Mouse (Mus musculus): ENCODE results near the gene Dnah7a.
"Not testable (repeated sequence)": the region's sequence is repeated elsewhere in the genome, so short reads cannot be mapped to it uniquely, and the experiment has no call there.

Gene Dnah7a

DNA sequence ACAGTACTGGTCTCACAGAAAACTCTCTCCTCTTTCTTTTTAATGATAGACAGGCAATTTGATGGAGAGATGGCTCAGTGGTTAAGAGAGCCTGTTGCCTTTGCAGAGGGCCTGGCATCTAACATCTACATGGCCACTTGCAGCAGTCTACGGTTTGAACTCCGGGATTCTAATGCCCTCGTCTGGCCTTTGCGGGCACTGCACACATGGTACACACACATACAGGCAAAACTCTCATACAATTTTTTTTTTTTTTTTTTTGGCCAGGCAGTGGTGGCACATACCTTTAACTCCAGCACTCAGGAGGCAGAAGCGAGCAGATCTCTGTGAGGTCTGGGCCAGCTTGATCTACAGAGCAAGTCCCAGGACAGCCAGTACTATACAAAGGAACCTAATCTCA lies 2.4 kb downstream of the Dnah7a start:
- DNase-seq (ENCODE audit: inconsistent ontology term): no peak

DNA sequence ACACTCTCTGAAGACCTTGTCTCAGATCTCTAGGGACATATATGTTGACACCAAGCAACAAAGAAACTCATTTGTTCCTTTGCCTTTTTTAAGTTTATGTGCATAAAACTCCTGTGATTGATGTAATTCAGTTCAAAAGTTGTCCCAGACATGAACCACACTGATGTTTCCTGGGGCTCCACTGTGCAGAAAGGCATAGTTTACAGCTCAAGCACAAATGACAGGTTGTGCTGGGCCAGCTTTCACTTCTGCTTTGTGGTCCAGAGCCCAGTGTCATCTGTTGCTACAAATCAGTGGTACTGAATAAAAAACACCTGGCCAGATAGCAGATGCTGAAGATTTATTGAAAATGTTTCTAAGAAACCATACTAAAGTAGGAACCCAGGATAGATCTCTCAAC lies 42.3 kb downstream of the Dnah7a start:
- not testable (repeated sequence) for DNase-seq (ENCODE audit: inconsistent ontology term)

DNA sequence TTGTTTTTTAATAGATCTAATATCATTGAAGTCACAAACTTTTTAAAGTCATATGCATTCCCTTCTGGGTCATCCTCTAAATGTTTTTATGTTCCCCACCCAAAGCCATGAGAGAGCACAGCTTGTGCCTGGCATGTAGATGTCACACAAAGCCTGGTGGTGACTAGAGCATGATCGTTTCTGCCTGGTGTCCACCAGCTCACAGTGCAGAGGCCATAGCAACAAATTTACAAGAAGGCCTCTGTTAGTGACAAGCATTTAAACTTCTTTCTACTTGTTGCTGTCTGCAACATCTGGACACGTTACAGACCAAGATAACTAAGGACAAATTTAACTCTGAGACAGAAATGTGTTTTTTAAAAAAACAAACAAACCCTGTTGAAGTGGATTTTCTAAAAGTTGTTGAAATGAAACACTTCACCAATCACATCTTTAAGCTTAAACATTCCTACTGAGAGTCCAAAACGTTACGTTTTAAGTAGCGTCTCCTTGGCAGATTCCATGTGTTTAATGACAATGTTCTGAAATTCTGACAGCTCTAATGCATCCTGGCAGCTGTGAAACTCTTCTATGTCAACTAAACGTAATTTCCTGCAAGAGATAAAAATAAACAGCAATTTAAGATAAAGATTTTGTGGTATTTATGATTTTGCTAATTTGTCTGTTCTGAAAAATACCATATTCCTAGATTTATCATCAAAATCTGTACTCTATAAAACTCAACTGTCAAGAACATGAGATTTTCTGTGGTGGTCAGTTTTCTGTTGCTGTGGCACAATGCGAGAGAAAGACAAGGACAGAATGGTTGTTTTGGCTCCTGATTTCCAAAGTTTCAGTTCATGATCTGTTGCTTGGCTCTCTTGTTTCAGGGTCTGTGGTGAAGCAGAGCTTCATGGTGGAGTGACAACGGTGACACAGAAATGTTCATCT lies 66.5 kb downstream of the Dnah7a start:
- no peak for DNase-seq (ENCODE audit: inconsistent ontology term)

DNA sequence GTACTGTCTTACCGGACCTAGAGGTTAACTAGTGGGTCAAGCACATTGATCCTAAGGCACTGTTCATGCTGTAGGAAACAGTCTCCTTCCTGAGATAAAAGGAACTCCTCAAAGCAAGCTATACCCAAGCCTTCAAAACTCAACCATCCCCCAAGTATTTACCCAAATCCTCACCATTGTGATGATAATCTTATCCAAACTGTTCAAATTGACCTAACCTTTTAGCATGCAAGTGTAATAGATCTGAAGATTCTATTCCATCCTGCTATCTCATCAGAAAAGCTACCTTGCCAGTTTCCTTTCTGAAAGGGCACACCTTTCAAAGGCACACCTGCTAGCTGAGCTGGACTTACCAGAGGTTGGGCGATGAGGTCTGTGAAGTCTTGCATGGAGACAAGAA lies 70.9 kb downstream of the Dnah7a start:
- not testable (repeated sequence) for DNase-seq (ENCODE audit: inconsistent ontology term)

DNA sequence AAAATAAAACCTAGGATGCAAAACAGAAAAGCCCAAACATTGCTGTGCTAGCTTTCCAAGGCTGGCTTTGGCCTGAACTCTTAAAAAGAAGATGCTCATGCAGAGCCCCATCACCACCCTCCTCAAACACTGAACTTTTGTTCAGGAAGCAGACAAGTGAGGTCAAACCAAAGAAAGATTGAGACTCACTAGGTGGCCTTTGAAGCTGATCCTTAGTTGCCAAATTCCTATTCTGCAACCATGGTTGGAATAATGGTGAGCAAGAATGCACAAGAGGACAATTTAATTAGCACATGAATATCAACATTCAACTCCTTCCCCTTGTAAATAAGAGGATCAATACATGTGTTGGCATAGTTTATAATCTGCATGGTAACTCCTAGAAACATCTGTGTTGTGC lies 74.5 kb downstream of the Dnah7a start:
- not testable (repeated sequence) for DNase-seq (ENCODE audit: inconsistent ontology term)

DNA sequence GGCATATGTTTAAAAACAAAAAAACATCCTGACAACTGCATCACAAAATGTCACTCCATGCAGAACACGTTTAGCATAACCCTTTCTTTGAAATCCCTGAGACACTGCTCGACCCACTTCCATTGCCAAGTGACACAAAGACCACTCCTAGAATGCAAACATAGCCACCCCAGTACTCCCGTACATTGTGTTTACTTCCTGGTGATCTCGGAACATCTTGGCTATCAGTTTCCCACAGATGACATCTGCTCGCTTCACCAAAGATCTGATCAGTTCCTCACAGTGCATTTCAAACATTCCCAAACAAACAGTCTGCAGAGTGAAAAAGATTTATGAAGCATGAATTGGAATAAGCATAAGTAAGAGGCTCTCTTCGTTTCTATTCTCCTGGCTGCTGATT lies 76.6 kb downstream of the Dnah7a start:
- DNase-seq (ENCODE audit: inconsistent ontology term): no peak

DNA sequence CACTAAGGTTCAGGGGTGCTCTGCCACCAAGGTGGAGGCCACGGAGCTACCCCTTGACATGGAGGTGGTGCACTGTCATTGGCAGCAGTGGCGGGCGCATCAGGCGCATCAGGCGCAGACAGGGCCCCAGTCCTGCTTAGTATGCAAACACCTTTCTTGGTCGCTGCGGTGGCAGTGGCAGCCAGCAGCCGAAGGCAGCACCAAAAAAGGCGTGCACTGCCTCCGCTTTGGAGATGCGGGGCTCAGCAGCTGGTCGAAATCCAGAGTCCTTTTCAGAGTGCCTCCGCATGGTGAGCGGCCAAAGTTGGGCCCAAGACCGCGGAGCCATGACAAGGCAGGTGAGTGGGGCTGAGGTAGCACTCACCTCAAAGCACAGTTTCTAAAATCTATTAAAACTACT lies 93.1 kb downstream of the Dnah7a start:
- DNase-seq (ENCODE audit: inconsistent ontology term): no peak

DNA sequence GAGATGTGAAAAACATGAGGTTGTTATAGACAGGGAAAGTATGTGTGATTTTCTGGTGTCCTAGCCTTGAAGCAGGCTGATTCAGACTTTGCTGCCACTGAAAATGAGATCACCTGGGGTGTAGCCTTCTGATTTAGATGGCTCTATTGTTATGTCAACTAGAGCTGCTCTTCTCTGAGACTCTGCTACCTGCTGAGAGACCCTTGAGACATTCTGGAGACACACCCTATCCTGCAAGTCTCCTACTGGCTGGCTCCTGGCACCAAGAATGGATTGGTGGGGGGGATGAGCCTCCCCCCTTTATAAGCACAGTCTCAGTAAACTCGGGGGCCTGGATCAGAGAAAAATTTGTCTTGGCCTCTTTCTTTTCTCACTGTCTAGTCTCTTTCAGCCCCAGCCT lies 125.3 kb downstream of the Dnah7a start:
- not testable (repeated sequence) for DNase-seq (ENCODE audit: inconsistent ontology term)

DNA sequence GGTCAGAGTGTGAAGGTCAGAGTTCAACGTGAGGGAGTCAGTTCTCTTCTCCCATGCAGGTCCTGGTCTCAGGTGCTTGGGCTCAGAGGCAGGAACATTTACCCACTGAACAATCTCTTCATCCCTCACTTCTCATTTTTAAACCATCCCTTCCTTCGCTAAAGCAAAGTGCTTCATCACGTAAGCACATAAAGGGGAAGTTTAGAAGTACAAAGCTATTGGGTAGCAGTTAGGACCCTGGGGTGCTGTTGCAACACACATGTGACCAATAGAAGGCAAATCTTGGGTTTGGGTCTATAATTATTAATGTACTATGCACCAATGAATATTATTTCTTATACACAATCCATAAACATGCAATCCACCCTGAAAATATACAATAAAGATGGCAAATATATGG lies 148.7 kb downstream of the Dnah7a start:
- not testable (repeated sequence) for DNase-seq (ENCODE audit: inconsistent ontology term)

DNA sequence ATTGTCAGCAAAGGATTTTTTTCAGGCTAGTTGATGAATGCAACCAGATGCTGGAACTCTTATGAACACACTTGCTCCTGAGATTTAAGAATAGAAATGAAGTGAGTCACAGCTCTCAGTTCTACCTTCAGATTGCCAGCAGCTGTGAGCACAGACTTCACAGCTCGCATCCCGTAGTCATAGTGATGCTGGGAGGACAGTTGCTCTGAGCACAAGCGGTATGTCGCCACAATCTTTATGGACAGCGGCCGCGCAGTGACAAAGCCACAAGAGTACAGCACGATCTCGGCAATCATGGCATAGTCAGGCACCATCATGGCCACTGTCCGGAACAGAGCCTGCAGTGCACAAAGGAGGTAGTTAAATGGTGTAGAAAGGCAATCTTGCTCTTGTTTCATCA lies 159.6 kb downstream of the Dnah7a start:
- DNase-seq (ENCODE audit: inconsistent ontology term): not testable (repeated sequence)

DNA sequence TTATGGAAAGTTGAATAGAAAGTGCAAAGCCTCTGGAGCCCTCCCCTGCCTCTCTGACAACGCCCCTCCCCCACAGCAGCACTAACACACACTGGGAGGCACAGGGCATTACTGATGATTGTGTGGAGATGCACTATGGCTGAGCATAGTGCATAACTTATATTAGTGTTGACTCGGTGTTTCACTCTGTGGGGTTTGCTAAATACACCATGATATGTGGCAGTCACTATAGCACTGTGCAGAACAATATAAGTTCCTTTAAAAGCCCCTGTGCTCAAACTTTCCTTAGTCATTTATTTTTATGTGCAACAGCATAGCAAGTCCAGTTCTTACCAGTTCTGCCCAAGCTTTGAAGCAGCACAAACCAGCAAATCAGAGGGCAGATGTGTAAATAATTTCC lies 168.2 kb downstream of the Dnah7a start:
- not testable (repeated sequence) for DNase-seq (ENCODE audit: inconsistent ontology term)

DNA sequence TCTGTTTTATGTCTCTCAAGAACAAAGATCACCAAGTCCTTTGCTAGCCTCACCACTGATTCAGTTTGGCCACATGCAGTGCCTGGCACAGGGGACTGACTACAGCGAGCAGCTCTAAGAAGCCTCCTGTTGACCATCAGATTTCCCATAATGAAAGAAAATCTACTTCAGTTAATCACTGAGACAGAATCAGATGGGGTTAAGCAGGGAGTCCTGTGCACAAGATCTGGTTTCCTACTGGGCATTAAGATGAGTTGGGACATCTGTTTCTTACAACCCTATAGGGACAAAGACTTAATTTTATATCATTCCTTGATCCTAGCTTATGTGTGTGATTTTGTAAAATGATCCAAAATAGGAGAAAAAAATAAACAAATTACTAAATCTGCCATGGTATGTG lies 171.8 kb downstream of the Dnah7a start:
- not testable (repeated sequence) for DNase-seq (ENCODE audit: inconsistent ontology term)

DNA sequence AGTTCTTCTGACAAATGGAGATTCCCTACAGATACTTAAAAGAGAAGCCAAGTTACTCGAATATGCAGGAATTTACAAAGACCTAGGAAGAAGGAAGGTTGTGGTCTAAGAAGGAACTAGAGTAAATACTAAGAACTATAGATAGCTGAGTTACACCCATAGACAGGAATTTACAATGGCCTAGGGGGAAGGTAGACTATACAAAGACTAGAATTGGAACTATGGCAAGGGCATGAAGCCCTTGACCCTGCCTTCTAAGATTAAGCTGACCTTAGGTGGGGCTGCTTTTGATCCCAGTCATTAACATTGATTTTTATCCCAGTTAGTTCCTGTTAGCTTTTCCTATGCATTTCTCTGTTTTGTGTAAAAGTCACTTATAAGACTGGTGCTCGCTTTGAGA lies 180.6 kb downstream of the Dnah7a start:
- not testable (repeated sequence) for DNase-seq (ENCODE audit: inconsistent ontology term)

DNA sequence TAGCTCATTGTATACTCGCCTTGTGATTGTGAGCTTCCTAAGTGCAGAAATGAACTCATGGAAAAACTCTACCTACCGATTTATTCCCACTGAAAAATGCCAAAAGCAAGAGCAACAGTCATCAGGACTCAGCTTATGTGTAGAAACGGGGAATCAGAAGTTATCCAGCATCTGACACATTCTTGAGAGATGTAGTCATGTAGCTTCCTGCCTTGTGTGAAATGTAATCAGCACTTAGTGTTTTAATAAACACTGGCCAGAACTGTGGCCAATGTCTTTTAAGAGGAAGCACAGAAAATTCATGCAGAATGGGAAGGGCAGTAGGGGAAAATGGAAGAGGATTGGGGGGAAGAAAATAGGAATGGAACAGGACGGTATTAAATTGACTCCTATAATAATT lies 232.9 kb downstream of the Dnah7a start:
- no peak for DNase-seq (ENCODE audit: inconsistent ontology term)

DNA sequence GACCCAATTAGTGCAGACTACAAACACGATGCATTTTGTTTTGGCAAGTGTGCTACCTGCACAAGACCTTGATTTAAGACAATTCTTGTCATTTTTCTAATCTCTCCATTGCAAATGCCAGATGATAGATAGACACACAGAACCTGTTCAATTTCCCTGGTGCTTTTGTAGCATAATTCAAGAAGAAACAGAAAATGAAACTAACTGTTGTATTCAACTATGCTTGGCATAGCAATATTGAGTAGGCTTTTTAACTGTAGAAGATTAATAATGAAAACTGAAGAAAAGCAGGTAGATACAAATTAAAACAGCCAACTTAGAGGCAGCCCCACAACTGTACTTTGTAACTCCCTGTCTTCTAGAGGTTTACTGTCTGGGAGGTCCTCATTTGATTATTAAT lies 234.5 kb downstream of the Dnah7a start:
- DNase-seq (ENCODE audit: inconsistent ontology term): not testable (repeated sequence)

DNA sequence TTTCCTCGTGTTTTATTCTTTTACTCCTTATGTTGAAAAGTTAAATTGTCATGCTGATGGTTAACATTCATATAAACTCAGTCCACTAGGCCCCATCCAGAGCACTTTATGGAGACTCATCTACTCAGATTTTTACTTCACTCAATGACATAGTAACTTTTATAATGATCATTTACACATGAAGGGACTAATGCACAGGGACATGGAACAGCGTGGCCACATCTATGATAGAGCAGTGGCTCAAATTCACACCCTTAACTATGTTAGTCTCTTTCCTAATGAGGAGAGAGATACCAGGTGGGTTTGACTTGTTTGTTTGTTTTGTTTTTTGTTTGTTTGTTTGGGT lies 239.3 kb downstream of the Dnah7a start:
- no peak for DNase-seq (ENCODE audit: inconsistent ontology term)

DNA sequence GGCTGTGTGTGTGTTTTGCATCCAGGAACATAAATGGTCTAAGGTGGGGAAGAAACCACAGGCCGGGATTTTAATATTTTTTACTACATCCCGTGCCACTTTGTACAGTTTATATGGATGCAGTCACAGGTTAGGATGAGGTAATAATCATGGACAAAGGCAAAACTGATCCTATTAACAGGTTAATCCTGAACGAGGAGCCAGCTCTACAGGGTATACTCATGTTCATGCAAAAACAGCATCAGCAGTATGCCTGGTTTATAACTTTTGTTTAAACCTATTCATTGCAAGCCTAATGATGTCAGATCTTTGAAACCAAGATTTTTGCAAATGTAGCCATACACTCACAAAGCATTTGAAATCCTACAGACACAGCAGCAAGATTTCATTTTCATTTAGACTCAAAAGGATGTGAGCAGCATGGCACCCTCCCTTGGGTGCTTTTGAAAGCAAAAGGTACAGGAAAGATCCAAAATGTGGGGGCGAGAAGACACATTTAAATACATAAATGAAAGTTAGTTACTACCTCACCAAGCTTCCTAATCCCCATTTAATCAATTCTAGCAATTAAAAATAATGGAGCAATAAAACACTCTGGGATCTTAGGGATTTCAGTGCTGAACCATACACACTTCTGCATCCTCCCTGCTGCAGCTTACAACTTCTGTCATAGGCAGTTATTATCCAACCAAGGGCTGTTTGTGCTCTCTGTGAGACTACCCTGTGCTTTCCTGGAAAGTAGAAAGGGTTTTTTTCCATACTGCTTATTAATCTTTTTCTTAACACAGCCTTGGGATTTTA lies 239.9 kb downstream of the Dnah7a start:
- DNase-seq (ENCODE audit: inconsistent ontology term): not testable (repeated sequence)

DNA sequence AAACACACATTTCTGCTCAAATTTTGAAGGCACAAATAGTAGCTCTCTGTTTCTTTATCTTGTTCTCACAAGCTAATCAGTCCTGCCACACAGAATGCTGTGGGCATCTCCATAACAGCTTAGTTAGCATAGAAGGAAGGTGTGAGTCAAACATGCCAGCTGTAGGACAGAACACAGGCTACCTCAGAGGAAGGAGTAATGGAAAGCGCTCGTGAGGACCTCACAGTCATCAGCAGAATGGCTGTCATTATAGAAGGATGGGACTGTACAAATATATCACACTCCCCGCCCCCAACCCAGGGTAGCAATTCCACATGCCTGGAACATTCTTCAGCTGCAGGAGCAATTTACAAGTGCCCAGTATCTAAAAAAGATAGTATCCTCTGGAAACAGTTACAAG lies 267.4 kb downstream of the Dnah7a start:
- not testable (repeated sequence) for DNase-seq (ENCODE audit: inconsistent ontology term)

DNA sequence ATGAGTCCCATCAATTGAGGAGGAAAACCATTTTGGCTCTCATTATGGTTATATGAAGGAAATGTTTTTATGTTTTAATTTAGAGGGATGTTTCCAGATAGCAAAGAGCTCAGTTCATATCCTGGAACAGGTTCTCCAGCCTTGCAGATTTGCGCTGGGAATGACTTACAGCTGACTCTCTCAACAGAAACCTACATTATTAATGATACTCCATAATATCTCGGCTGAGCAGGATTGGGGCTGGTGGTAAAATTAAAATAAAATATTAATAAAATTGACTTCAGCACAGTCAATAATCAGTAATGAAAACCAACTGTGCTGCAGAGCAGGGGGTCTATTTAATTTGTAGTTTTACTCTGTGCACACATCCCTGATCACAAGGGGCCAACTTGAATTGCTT lies 274.2 kb downstream of the Dnah7a start:
- DNase-seq (ENCODE audit: inconsistent ontology term): not testable (repeated sequence)

DNA sequence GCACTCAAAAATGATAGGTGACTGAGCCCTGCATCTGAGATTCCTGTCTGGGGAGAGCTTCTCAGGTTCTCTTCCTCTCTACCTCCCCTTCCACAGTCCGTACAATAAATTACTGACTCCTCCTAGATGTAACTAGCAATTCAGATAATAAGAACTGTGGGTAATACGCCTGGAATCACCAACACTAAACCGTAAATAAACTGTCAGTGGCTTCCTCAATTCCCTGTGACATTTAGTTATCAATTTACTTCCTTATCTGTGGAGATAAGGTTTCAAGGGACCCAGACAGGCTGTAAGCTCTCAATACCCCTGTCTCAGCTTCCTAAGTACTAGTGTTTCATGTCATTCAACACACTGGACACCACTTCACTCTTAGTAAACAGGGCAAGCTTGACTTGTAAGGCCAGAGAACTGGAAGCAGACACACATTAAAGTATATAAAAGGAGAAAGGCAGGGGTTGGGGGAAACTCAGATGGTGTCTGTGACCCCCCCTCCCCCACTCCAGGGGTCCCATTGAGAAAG lies 300.7 kb downstream of the Dnah7a start:
- no peak for DNase-seq (ENCODE audit: inconsistent ontology term)

DNA sequence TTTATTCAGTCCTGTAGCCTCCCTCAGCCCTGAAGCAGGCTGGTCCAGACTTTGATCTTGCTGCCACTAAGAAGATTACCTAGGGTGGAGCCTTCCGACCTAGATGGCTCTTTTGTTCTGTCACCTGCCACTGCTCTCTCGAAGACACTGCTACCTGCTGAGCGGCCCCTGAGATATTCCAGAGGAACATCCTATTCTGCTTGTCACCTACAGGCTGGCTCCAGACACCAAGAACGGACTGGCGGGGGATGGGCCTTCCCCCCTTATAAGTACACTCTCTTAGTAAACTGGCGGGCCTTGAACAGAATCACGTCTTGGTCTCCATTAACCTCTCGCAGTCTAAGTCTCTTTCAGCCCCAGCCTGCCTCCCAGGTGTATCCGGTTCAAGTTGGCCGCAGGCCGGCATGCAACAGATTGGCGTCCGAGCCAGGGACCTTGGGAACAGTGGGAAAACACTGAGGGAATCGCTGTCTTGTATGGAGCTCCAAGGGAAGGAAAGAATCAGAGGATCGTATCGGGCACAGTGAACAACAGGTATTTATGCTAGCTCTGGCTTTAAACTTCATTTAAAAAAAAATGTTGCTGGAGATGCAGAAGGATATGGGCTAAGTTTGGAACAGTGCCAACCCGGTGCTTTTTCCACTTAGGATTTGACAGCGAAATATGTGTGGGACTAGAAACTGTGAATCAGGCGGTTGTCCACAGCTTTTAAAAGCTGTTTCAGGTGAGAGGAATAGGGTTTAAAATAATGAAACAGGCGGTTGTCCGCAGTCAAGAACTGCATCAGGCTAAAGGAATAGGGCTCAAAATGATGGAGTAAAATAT lies 312.4 kb downstream of the Dnah7a start:
- not testable (repeated sequence) for DNase-seq (ENCODE audit: inconsistent ontology term)

DNA sequence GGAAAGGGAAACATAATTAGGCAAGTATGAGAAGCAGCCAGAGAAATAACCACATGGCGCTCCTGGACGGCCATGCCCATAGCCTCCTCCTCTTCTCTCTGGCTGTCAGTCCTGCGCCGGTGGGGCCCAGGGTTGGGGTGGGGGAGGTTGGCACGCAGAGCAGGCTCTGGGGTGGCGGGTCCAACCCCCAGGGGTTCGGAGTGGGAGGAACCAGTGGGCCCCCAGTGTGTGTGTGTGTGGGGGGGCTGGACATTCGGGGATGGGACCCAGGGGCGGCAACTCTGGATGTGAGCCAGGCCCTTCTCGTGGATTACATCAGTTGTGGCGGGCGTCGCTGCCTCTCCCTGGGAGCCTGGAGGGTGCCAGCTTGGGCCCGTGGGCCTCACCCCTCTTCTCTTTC lies 317.8 kb downstream of the Dnah7a start:
- no peak for DNase-seq (ENCODE audit: inconsistent ontology term)

Measured in Muller cell, postnatal 12 days (primary cell).